Mouse (Mus musculus) stomach, postnatal 0 days (tissue): ENCODE results near the gene Mtmr3.

ENCODE experiments used
- CTCF ChIP-seq: IDR thresholded peaks from 2 replicates; pipeline ENCODE4 v1.5.1; 2016; ENCODE audit warnings: antibody characterized with exemption, low read depth, mild to moderate bottlenecking, moderate library complexity
- EP300 ChIP-seq: optimal IDR thresholded peaks from 2 replicates; pipeline ENCODE3; 2016; ENCODE audit warnings: antibody characterized with exemption

DNA sequence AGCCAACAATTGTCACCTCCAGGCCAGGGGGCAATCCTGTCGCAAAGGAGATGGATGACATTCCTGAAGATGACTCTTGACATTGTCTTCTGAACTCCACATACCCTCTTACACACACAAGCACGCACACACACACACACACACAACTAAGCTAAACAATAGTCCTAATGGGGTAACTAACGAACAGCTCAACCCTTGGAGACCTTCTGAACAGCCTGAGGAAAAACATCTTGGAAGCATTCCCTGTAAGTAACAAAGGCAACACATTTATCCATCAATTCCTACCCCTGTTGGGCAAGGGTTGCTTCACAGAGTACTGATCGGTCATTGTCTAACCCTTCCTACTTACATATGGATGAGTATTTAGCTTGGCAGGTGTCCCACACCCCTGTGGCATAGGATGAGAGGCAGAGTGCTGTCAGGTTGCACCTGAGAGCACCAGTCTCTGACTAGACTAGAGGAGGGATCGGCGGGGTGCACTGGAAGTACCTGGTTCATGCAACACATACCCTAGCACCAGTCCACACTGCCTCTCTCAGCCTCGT lies 27.9 kb upstream of the Mtmr3 start:
- TF ChIP-seq CTCF (no peak), EP300 (no peak)
